Mouse (Mus musculus): ENCODE data around the gene Gm20807.
"Not testable (repeated sequence)": the region's sequence is repeated elsewhere in the genome, so short reads cannot be mapped to it uniquely, and the experiment has no call there.

Gene Gm20807

DNA sequence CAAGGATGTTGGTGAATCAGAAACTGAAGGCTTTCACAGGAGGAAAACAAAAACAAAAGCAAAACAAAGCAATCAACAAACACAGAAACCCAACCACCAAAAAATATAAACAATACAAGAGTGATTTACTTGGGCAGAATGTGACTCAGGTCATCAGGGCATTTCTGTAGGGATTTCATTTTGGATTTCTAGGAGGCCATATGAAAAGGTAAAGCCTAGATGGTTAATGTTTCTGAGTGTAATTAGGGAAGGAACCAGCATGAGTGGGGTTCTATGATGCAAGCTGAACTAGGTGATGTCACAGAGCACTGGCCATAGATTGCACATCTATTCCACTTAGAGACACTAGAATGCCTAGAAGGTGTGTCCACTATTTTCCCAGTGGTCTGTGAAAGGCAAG is at the start of gene Gm20807:
Gene Gm20807, plus strand, starts transcription at position 301 of the 400 bp plus-strand sequence.
- DNase-seq (ENCODE audit: low read depth in 1 of 2, low spot score in 2 of 2): not testable (repeated sequence)

All from monocyte, adult 2 months (primary cell).